Mouse (Mus musculus): ENCODE measurements around the gene Stmnd1. TPM values are rescaled to one million over a fixed set of nuclear protein-coding genes. Genes with fewer than 3 reads are reported as not detected.
"Not testable (repeated sequence)": the region's sequence is repeated elsewhere in the genome, so short reads cannot be mapped to it uniquely, and the experiment has no call there.

Gene Stmnd1
- polyA plus RNA-seq (2016; fragmentation: Nextera tagmentation; extraction: Ambion mirVana): not detected in 2 replicates

GRCm38 (mm10) chr13:46273453-46274110 is at the start of gene Stmnd1:
Gene Stmnd1, plus strand, starts transcription at chr13:46273721.
- H3K9ac ChIP-seq (replicated peaks): no peak within 1 kb of the TSS
- ATAC-seq (ENCODE audit: low FRiP score, low read depth): 0 out of 2 replicates have a peak, but pooled peaks have one; percentile 12
- no peak within 1 kb of the TSS; the same call in 1 of the 2 replicates for H3K27ac ChIP-seq (replicated peaks)
- H3K4me3 ChIP-seq: peak within 1 kb of the TSS; percentile 21; the same call in 1 of the 2 replicates
- H3K36me3 ChIP-seq: no peaks in the 10 kb centered on the region
- WGBS: 17% methylated on average over 7 of the region's 8 CpGs
- H3K27me3 ChIP-seq: no peaks in the 10 kb centered on the region; the same call in 1 of the 2 replicates
- peak within 1 kb of the TSS; percentile 52 for H3K4me2 ChIP-seq (replicated peaks)
- H3K9me3 ChIP-seq: no peaks in the 10 kb centered on the region
- H3K4me1 ChIP-seq: peaks cover 29% of the 10 kb centered on the region

GRCm38 (mm10) chr13:46226956-46227355 is 46.6 kb upstream of the Stmnd1 start:
- Histone ChIP-seq H3K9ac (replicated peaks) (no peak overlapping the region), H3K4me2 (replicated peaks) (no peak overlapping the region), H3K36me3 (no peaks in the 10 kb centered on the region), H3K27ac (replicated peaks) (no peak overlapping the region), H3K27me3 (no peaks in the 10 kb centered on the region), H3K4me3 (no peak overlapping the region), H3K4me1 (no peaks in the 10 kb centered on the region), H3K9me3 (no peaks in the 10 kb centered on the region)
- no peak for ATAC-seq (ENCODE audit: low FRiP score, low read depth)
- WGBS: 56% methylated on average over 2 of the region's 2 CpGs

- Histone ChIP-seq H3K9me3 (no peaks in the 10 kb centered on the region), H3K4me3 (no peak overlapping the region), H3K4me1 (no peaks in the 10 kb centered on the region), H3K4me2 (replicated peaks) (no peak overlapping the region), H3K9ac (replicated peaks) (no peak overlapping the region), H3K27ac (replicated peaks) (no peak overlapping the region), H3K27me3 (no peaks in the 10 kb centered on the region), H3K36me3 (no peaks in the 10 kb centered on the region)
- WGBS: 92% methylated on average over 4 of the region's 4 CpGs
- ATAC-seq (ENCODE audit: low FRiP score, low read depth): no peak
Measured at GRCm38 (mm10) chr13:46227486-46227885, 46.0 kb upstream of the Stmnd1 start.

DNA sequence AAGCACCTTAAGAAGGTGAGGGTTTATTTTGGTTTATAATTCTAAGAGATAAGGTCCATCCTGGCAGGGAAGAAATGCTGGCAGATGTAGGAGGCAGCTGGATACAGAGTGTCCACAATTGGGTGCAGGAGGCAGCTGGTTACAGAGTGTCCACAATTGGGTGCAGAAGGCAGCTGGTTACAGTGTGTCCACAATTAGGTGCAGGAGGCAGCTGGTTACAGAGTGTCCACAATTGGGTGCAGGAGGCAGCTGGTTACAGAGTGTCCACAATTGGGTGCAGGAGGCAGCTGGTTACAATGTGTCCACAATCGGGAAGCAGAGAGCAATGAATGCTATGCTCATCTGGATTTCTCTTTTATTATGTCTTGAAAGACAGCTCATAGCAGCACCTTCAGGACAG is 44.8 kb upstream of the Stmnd1 start:
- WGBS: 94% methylated on average over 1 of the region's 1 CpGs
- not testable (repeated sequence) for H3K27ac ChIP-seq (replicated peaks); ATAC-seq (ENCODE audit: low FRiP score, low read depth); H3K9me3 ChIP-seq; H3K4me3 ChIP-seq; H3K4me2 ChIP-seq (replicated peaks); H3K4me1 ChIP-seq; H3K36me3 ChIP-seq; H3K27me3 ChIP-seq; H3K9ac ChIP-seq (replicated peaks)

DNA sequence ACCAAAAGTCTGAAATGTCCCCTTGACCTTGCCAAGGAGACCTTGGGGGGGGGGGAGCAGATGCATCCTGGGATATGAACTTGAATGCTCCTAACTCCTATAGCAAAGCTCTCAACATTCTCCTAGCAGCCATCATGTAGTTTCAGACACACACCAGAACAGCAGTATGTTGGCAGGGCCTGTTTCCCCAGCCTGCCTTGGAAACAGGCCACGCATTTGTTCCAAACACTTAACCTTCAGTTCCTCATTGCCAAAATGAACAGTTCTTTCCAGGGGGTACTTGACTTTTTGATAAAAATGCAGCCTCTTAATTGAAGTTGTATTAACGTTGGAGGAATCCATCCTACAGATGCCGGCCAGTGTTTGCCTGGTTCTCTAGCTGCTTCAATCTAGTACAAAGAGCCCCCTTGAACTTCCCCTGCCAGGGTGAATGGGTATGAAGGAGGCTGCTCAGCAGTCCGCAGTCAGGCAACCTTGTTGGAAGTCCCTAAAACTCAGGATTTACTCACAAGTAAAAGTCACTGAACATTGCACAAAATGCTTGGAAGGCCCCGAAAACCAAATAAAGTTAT is 41.9 kb upstream of the Stmnd1 start:
- Histone ChIP-seq H3K4me3 (no peak overlapping the region), H3K9ac (replicated peaks) (no peak overlapping the region), H3K36me3 (no peaks in the 10 kb centered on the region), H3K27me3 (no peaks in the 10 kb centered on the region), H3K4me1 (no peaks in the 10 kb centered on the region), H3K9me3 (no peaks in the 10 kb centered on the region), H3K4me2 (replicated peaks) (no peak overlapping the region), H3K27ac (replicated peaks) (no peak overlapping the region)
- WGBS: 80% methylated on average over 5 of the region's 5 CpGs
- ATAC-seq (ENCODE audit: low FRiP score, low read depth): no peak

- H3K9ac ChIP-seq (replicated peaks): no peak overlapping the region
- H3K4me3 ChIP-seq: no peak overlapping the region
- no peak overlapping the region for H3K4me2 ChIP-seq (replicated peaks)
- H3K36me3 ChIP-seq: no peaks in the 10 kb centered on the region
- WGBS: 71% methylated on average over 7 of the region's 7 CpGs
- H3K27me3 ChIP-seq: no peaks in the 10 kb centered on the region
- peaks cover 10% of the 10 kb centered on the region; the same call in 1 of the 2 replicates for H3K4me1 ChIP-seq
- H3K9me3 ChIP-seq: no peaks in the 10 kb centered on the region
- no peak for ATAC-seq (ENCODE audit: low FRiP score, low read depth)
- no peak overlapping the region for H3K27ac ChIP-seq (replicated peaks)
Measured at GRCm38 (mm10) chr13:46237723-46238349, 35.7 kb upstream of the Stmnd1 start.

DNA sequence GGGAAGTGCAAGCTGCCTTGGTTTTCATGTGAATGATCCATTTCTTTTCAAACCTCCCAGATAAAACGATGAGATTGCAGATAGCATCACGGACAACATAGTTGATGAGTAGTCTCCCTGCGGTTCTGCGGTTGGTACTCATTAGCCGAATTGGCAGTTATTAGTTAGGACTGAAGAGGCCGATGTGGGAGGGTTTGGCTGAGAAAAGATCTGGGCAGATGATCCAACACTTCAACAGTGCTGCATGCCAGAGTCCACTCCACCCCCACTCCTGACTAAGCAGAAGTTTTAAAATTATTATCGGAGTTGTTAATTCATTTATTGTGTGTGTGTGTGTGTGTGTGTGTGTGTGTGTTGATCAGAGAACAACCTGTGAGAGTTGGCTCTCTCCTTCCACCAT is 34.7 kb upstream of the Stmnd1 start:
- ATAC-seq (ENCODE audit: low FRiP score, low read depth): no peak
- Histone ChIP-seq H3K9ac (replicated peaks) (no peak overlapping the region), H3K9me3 (no peaks in the 10 kb centered on the region), H3K4me2 (replicated peaks) (no peak overlapping the region), H3K4me3 (no peak overlapping the region), H3K27me3 (no peaks in the 10 kb centered on the region), H3K36me3 (no peaks in the 10 kb centered on the region), H3K27ac (replicated peaks) (no peak overlapping the region), H3K4me1 (peaks cover 10% of the 10 kb centered on the region; the same call in 1 of the 2 replicates)
- WGBS: 91% methylated on average over 7 of the region's 7 CpGs

DNA sequence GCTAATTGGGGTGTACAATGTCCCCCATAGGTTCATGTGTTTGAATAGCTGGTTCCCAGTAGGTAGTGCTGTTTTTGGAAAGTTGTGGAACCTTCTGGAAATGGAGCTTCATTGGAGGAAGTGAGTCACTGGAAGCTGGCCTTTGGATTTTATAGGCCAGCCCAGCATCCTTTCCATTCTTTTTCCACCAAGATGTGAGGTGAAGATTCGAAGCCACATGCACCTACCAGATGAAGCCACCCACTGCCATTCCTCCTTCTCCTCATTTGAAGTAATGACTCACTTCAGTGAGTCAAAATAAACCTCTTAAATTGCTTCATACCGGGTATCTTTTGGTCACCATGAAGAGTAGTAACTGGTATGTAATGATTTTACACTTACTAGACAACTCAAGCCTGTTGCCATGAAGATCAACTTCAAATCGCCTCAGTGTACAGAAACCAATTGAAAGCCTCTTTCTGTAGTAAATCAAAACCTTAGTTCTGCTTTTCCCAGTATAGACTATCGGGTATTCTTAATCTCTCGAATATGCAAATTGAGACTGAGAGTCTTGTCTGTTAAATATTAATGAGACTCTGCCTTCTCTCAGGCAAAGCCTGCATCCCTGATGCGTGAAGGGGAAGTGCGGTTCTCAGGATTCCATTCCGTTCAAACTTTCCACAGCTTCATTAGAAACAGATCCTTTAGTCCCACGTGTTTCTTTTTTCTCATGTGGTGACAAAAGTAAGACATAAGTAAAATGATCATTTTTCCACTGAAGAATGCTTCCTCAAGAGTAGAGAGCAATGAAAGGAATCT is 31.9 kb upstream of the Stmnd1 start:
- Histone ChIP-seq H3K4me1 (peaks cover 10% of the 10 kb centered on the region; the same call in 1 of the 2 replicates), H3K9ac (replicated peaks) (no peak overlapping the region), H3K4me3 (no peak overlapping the region), H3K4me2 (replicated peaks) (no peak overlapping the region), H3K9me3 (no peaks in the 10 kb centered on the region), H3K27me3 (no peaks in the 10 kb centered on the region), H3K36me3 (no peaks in the 10 kb centered on the region), H3K27ac (replicated peaks) (no peak overlapping the region)
- ATAC-seq (ENCODE audit: low FRiP score, low read depth): no peak
- WGBS: 60% methylated on average over 9 of the region's 9 CpGs

DNA sequence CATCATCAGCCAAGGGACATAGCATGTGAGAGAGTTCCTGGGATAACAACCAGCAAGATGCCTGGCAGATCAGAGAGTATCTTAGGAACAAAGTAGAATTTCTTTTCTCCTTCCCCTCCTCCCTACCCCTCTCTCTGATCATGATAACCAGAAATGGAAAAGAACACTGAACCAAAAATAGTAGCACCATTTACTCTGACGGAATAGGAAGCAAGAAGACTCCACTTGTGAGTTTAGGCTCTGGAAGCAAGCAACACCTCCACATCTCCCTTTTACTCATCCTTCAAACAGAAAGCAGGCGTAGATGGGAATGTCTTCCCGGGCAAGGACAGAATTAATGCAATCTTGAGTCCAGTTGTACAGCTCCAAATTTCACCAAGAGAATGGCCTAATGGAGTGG is 19.8 kb upstream of the Stmnd1 start:
- Histone ChIP-seq H3K9me3 (no peaks in the 10 kb centered on the region), H3K4me2 (replicated peaks) (no peak overlapping the region), H3K4me1 (no peaks in the 10 kb centered on the region), H3K9ac (replicated peaks) (no peak overlapping the region), H3K27ac (replicated peaks) (no peak overlapping the region), H3K27me3 (no peaks in the 10 kb centered on the region), H3K4me3 (no peak overlapping the region), H3K36me3 (no peaks in the 10 kb centered on the region)
- no peak for ATAC-seq (ENCODE audit: low FRiP score, low read depth)
- 93% methylated on average over 3 of the region's 3 CpGs for WGBS

DNA sequence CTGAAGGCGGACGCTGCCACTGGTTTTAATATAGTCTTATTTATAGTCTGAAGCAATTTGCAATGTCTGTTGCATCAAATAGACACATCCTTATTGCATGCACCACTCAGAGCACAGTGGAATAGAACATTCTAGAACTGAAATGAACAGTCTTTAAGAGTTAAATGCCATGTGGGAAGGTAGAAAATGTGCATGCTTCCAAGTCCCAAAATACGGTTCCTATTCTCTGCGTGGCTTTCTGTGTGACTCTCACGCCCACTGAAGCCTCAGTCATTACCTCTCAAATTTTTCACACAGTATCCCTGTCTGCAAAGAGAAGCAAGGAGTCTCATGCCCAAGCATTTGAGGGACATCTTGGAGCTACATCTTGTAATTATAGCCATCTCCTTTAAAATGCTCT is 19.4 kb upstream of the Stmnd1 start:
- Histone ChIP-seq H3K4me1 (no peaks in the 10 kb centered on the region), H3K4me2 (replicated peaks) (no peak overlapping the region), H3K27ac (replicated peaks) (no peak overlapping the region), H3K27me3 (no peaks in the 10 kb centered on the region), H3K4me3 (no peak overlapping the region), H3K9me3 (no peaks in the 10 kb centered on the region), H3K36me3 (no peaks in the 10 kb centered on the region), H3K9ac (replicated peaks) (no peak overlapping the region)
- 95% methylated on average over 5 of the region's 5 CpGs for WGBS
- ATAC-seq (ENCODE audit: low FRiP score, low read depth): no peak

GRCm38 (mm10) chr13:46255616-46256015 is 17.9 kb upstream of the Stmnd1 start:
- Histone ChIP-seq H3K27ac (replicated peaks) (no peak overlapping the region), H3K36me3 (no peaks in the 10 kb centered on the region), H3K27me3 (no peaks in the 10 kb centered on the region), H3K9me3 (no peaks in the 10 kb centered on the region), H3K4me2 (replicated peaks) (no peak overlapping the region), H3K4me3 (no peak overlapping the region), H3K4me1 (no peaks in the 10 kb centered on the region), H3K9ac (replicated peaks) (no peak overlapping the region)
- 79% methylated on average over 6 of the region's 6 CpGs for WGBS
- no peak for ATAC-seq (ENCODE audit: low FRiP score, low read depth)

- Histone ChIP-seq H3K9ac (replicated peaks) (no peak overlapping the region), H3K4me1 (no peaks in the 10 kb centered on the region)
- WGBS: 6% methylated on average over 4 of the region's 4 CpGs
Measured at GRCm38 (mm10) chr13:46257847-46258246, 15.7 kb upstream of the Stmnd1 start.

More at GRCm38 (mm10) chr13:46257847-46258246, 15.7 kb upstream of the Stmnd1 start:
- Histone ChIP-seq H3K27ac (replicated peaks) (no peak overlapping the region), H3K9me3 (no peaks in the 10 kb centered on the region), H3K27me3 (no peaks in the 10 kb centered on the region), H3K4me3 (no peak overlapping the region), H3K4me2 (replicated peaks) (no peak overlapping the region), H3K36me3 (no peaks in the 10 kb centered on the region)
- no peak for ATAC-seq (ENCODE audit: low FRiP score, low read depth)
